Mouse (Mus musculus) splenic B cell, adult 2 months (primary cell): ENCODE measurements around the gene Crebzf.

ENCODE experiments used
- DNase-seq: peaks from one replicate; pipeline ENCODE4 v3.0.0-alpha.2; 2011; ENCODE audit warnings: low read depth, low spot score
- H3K27me3 ChIP-seq: 2 replicates; pipeline ENCODE4 v1.6.1; 2012; ENCODE audit warnings: mild to moderate bottlenecking, low read length, moderate library complexity, mixed read lengths; ENCODE audit not compliant: control insufficient read depth, poor library complexity, insufficient read depth, severe bottlenecking
- H3K36me3 ChIP-seq: 2 replicates; pipeline ENCODE4 v1.6.1; 2012; ENCODE audit warnings: mild to moderate bottlenecking, low read length, moderate library complexity, mixed read lengths; ENCODE audit not compliant: control insufficient read depth, poor library complexity, insufficient read depth, severe bottlenecking

Gene Crebzf

GRCm38 (mm10) chr7:90442518-90443080, at the start of gene Crebzf:
Gene Crebzf (plus strand): TSS chr7:90442729.
- peaks cover 1% of the 10 kb centered on the region; the same call in 1 of the 2 replicates for H3K36me3 ChIP-seq
- H3K27me3 ChIP-seq: no peaks in the 10 kb centered on the region
- DNase-seq: peak; percentile 98

DNA sequence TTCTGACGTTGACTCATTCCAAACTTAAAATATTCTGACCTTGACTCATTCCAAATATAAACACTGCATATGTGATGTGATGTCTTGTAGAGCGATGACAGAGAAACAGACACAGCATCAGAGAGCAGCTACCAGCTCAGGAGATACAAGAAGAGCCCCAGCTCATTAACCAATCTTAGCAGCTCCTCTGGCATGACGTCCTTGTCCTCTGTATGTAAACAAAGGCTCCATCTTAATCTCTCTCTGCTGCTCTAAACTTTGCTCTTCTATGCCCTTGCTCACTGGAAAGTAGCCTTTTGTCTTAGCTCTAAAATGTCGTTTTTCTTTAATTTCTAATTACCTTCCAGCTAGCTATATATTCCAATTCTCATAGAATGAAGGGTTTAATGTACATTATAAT, 47.5 kb upstream of the Crebzf start:
- no peaks in the 10 kb centered on the region for H3K27me3 ChIP-seq
- H3K36me3 ChIP-seq: no peaks in the 10 kb centered on the region

GRCm38 (mm10) chr7:90395928-90396327, 46.6 kb upstream of the Crebzf start:
- no peaks in the 10 kb centered on the region for H3K36me3 ChIP-seq
- DNase-seq: no peak

More for the DNA sequence above, 47.5 kb upstream of the Crebzf start:
- no peak for DNase-seq

GRCm38 (mm10) chr7:90409934-90410333, 32.6 kb upstream of the Crebzf start:
- Histone ChIP-seq H3K36me3 (no peaks in the 10 kb centered on the region), H3K27me3 (no peaks in the 10 kb centered on the region)
- peak; percentile 79 for DNase-seq

More at GRCm38 (mm10) chr7:90395928-90396327, 46.6 kb upstream of the Crebzf start:
- H3K27me3 ChIP-seq: no peaks in the 10 kb centered on the region

DNA sequence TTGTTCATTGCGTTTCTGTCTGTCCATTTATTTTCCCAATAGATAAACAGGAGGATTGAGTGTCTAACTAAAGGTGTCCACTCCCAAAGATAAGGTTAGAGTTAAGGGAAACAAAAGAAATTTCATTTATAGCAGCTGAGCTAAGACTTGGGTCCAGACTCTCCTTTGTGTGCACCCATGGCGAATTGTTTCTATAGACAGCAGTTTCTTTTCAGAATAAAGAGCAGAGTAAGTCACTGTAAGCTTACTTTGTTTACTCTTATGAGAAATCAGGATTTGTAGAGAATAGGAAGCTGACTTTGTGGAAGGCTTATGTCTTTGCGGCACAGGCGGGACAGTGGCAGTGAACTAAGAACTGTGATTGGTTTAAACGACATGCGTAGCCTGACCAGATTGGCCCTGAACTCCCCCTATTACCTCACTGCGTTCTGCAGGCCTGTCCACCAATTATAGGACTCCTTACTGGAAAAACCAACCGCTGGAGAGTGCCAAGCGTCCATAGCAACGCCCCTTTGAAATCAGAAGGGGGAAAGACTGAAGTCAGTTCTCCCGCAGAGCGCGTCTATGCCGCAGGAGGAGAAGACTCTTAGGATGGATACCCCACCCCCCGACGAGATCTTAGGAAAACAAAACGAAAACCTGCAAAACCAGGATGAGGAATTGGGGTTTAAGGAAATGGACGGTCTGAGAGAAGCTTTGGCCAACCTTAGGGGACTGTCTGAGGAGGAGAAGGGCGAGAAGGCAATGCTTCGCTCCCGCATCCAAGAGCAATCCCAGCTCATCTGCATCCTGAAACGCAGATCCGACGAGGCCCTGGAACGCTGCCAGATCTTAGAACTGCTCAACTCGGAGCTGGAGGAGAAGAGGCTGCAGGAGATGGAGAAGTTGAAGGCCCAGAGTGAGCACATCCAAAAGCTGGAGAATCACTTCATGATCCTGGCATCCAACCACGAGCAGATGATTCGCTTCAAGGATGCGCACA, 16.2 kb upstream of the Crebzf start, which contains the start of gene Ccdc89:
Gene Ccdc89, plus strand, starts transcription at position 558 of the 982 bp plus-strand sequence.
- no peaks in the 10 kb centered on the region for H3K36me3 ChIP-seq
- peak; percentile 61 for DNase-seq
- H3K27me3 ChIP-seq: no peaks in the 10 kb centered on the region

DNA sequence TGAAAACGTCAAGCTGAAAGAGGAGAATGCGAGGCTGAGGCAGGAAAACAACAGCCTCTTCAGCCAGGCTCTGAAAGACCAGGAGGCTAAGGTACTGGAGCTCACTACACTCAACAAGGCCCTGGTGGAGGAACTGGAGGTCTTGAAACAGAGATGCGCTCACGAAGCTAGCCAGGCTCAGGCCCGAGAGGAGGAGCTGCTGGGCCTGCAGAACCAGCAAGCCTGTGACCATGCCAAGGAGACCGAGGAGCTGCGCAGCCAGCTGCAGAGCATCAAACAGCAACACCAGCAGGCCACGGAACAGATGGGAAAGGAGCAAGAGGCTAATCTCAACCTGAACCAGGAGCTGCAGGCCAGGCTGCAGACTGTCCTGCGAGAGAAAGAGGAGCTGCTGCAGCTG, 15.5 kb upstream of the Crebzf start:
- no peak for DNase-seq
- Histone ChIP-seq H3K27me3 (no peaks in the 10 kb centered on the region), H3K36me3 (no peaks in the 10 kb centered on the region)

DNA sequence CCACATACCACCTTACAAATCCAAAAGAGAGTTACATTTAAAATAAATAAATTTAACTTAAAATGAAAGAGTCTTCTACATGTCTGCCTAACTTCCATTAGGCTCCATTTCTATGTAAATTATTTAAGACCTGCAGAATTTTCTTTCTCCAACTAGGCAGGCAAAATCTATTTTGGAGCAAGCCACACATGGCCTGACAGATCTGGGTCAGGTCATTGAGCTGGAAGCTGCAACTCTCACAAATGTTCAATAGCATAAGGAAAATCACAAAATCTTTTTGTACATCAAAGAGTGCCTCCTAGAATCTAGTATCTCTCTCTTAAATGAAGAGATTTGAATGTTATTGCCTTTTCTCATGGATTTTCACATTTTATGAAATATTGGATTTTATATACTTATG, 10.3 kb upstream of the Crebzf start:
- Histone ChIP-seq H3K36me3 (no peaks in the 10 kb centered on the region), H3K27me3 (no peaks in the 10 kb centered on the region)
- no peak for DNase-seq

DNA sequence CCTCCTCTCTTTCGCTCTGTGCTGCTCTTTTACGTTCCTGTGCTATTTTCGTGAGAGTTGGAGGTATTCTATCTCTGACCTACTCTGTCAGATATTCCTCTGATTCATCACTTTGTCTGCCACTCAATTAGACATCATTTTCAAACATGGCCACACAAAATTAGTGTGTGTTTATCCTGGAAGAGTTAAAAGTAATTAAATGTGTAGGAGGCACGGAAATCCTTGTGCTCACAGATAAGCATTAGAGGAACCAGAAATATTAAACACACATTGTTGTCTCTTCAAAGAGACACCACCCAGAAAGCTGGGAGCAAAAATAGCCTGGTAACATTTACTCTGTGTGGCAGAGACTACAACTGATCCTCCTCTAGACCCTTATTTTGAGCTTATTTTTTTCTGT, 2.5 kb upstream of the Crebzf start:
- Histone ChIP-seq H3K27me3 (no peaks in the 10 kb centered on the region), H3K36me3 (peaks cover 1% of the 10 kb centered on the region; the same call in 1 of the 2 replicates)
- no peak for DNase-seq

- peak; percentile 12 for DNase-seq
- Histone ChIP-seq H3K36me3 (peaks cover 1% of the 10 kb centered on the region; the same call in 1 of the 2 replicates), H3K27me3 (no peaks in the 10 kb centered on the region)
Measured at GRCm38 (mm10) chr7:90442070-90442469, 459 bp upstream of the Crebzf start.

- DNase-seq: peak; percentile 79
- Histone ChIP-seq H3K36me3 (peaks cover 1% of the 10 kb centered on the region; the same call in 1 of the 2 replicates), H3K27me3 (no peaks in the 10 kb centered on the region)
Measured at GRCm38 (mm10) chr7:90443101-90444091, 867 bp downstream of the Crebzf start.

DNA sequence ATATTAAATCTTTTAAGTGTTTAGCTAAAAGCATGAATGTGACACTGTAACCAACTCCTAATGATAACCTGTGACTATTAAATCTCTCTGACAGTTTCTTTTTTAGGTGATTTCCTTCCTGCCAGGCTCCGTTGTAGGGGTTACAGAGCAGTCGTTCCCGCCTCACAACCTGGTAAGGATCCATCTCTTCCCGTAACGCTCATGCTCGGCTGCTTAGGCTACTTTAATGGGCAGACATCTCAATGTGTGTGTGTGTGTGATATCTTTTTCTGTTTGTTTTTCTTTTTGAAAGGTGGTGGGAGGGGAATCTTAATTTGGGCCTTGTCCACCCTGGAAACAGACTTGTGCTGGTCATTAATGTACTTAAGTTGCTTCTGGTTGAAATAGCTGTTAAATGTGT, 1.7 kb downstream of the Crebzf start:
- DNase-seq: peak; percentile 11
- peaks cover 1% of the 10 kb centered on the region; the same call in 1 of the 2 replicates for H3K36me3 ChIP-seq
- no peaks in the 10 kb centered on the region for H3K27me3 ChIP-seq

- Histone ChIP-seq H3K36me3 (peaks cover 1% of the 10 kb centered on the region; the same call in 1 of the 2 replicates), H3K27me3 (no peaks in the 10 kb centered on the region)
- DNase-seq: no peak
Measured at GRCm38 (mm10) chr7:90456149-90456844, 13.8 kb downstream of the Crebzf start.

DNA sequence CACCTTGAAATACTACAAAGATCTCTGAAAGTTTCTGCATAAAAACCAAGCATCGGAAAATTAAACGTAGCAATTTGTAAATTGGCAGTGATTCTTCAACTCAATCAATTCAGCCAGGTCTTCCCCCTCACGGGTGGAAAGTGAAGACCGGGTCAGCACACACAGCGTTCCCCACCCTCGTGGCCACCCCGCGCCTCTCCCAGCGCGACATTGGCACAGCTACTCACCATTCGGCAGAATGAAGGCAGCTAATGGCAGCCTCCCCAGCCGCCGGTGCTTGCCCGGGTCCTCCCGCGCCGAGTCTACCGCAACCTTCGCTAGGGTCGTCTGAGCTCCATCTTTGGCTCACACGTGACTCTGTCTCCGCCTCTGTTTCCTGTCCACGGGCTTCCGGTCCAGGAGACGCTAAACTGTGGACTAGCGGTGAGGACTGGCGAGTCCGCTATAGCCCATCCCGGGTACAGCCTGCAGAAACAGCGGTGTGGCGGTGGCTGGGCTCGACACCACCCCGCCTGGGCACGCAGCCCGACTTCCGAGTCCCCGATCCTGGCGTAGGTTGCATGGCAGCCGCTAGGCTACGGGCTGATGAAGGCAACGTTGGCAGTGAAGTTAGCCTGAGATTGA, 14.4 kb downstream of the Crebzf start, which contains the start of gene Tmem126a:
Gene Tmem126a, minus strand, starts transcription at position 385 of the 624 bp plus-strand sequence.
- 0 out of 2 replicates have a peak, but pooled peaks cover 1% of the 10 kb centered on the region for H3K36me3 ChIP-seq
- DNase-seq: peak; percentile 85
- H3K27me3 ChIP-seq: no peaks in the 10 kb centered on the region
